In the genomic region with DNA sequence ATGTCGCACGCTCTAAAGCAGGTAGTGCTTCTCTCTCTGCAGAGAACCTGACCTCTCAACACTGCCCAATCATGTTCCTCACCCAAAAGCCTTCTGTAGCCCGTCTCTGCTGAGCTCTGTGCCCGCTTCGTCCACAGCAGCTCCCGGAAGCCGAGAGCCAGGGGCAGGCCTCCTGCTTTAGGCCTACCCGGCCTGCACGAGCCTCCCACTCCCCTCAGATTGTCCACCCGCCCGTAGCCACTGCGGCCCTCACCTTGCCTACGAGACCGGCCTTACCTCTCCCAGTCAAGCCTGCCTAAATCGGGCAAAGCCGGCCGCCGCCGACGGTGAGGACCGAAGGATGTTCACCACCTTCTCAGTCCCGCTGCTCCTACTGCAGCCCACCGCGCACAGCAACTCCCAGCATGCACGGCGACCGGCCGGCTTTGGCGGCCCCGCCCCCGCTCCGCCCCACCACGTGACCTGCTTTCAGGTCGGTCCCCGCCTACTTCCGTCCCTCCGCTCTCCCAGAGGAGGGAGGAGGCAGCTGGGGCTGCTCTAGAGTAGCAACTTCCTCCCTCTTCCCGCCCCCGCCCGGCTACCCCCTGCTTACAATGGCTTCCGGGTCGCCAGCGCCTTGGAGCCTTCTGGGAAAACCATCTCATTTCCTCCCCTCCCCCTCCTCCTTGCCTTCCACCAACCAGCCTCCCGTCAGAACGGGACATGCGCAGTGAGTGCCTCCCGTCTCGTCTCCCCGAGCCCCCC, we compare ENCODE assay signal across 8 mouse cellular contexts. TPM values are rescaled to one million over a fixed set of nuclear protein-coding genes. Genes with fewer than 3 reads are reported as not detected.
DNase-seq lines count a peak whose midpoint lies in the region; ATAC-seq lines count a peak whose summit lies in the region.

Gene Mbd5, plus strand, starts transcription at position 668 of the 744 bp plus-strand sequence.

- H3K4me2 ChIP-seq in forebrain, embryonic 14.5 days (ENCODE audit: low read length), result peak within 1 kb of the TSS; percentile 83
- peak within 1 kb of the TSS; percentile 75 for H3K4me2 ChIP-seq in neural tube, embryonic 15.5 days

- no peaks in the 10 kb centered on the region for H3K27me3 ChIP-seq in forebrain, embryonic 14.5 days (replicated peaks; ENCODE audit: control insufficient read depth, insufficient read depth, low read length)
- no peaks in the 10 kb centered on the region for H3K27me3 ChIP-seq in neural tube, embryonic 15.5 days (replicated peaks)

- H3K27ac ChIP-seq in forebrain, embryonic 14.5 days (ENCODE audit: low read depth, low read length), result peak within 1 kb of the TSS; percentile 95
- H3K27ac ChIP-seq in neural tube, embryonic 15.5 days (replicated peaks), result peak within 1 kb of the TSS; percentile 97

- peaks cover 6% of the 10 kb centered on the region for H3K4me1 ChIP-seq in forebrain, embryonic 14.5 days (ENCODE audit: control insufficient read depth, insufficient read depth, low read length)
- H3K4me1 ChIP-seq in neural tube, embryonic 15.5 days, result peaks cover 19% of the 10 kb centered on the region

- intact Hi-C loops in heart, postnatal 14 days (cut with DNase I), result no loop called here

- peak; percentile 98 for ATAC-seq in forebrain, embryonic 14.5 days
- ATAC-seq in neural tube, embryonic 15.5 days (ENCODE audit: low FRiP score), result peak; percentile 99

- H3K36me3 ChIP-seq in forebrain, embryonic 14.5 days (ENCODE audit: control insufficient read depth, insufficient read depth, low read length), result no peaks in the 10 kb centered on the region
- no peaks in the 10 kb centered on the region for H3K36me3 ChIP-seq in neural tube, embryonic 15.5 days

- peak within 1 kb of the TSS; percentile 86 for H3K4me3 ChIP-seq in forebrain, embryonic 14.5 days (ENCODE audit: low read depth, low read length)
- peak within 1 kb of the TSS; percentile 91 for H3K4me3 ChIP-seq in neural tube, embryonic 15.5 days (replicated peaks)

- under 1% methylated on average over 48 of the region's 49 CpGs for WGBS in forebrain, embryonic 14.5 days
- under 1% methylated on average over 47 of the region's 49 CpGs for WGBS in neural tube, embryonic 15.5 days

- no peaks in the 10 kb centered on the region for H3K9me3 ChIP-seq in forebrain, embryonic 14.5 days (replicated peaks; ENCODE audit: control insufficient read depth, low read length)
- H3K9me3 ChIP-seq in neural tube, embryonic 15.5 days (replicated peaks), result no peaks in the 10 kb centered on the region

- H3K9ac ChIP-seq in forebrain, embryonic 14.5 days (ENCODE audit: low read length), result peak within 1 kb of the TSS; percentile 91
- H3K9ac ChIP-seq in neural tube, embryonic 15.5 days (replicated peaks), result peak within 1 kb of the TSS; percentile 97

- peak; percentile 98 for DNase-seq in ES-CJ7 (ENCODE audit: low read depth, low spot score)
- DNase-seq in cerebellum, adult 11 months, result peak; percentile 97
- peak; percentile 100 for DNase-seq in forebrain, embryonic 14.5 days (ENCODE audit: low spot score)
- DNase-seq in heart, postnatal 14 days, result peak; percentile 98 to 99
- DNase-seq in layer of hippocampus, adult 11-12 months (ENCODE audit: low spot score), result peak; percentile 98
- peak; percentile 99 for DNase-seq in lung, adult 18-20 months
- peak; percentile 99 for DNase-seq in testis, postnatal 14 days (ENCODE audit: low spot score)

RNA-seq across cellular contexts. Expression of gene Mbd5, which starts in this region (rescaled TPM):
- polyA plus RNA-seq in forebrain, embryonic 14.5 days (2014; fragmentation: Nextera tagmentation; extraction: Ambion mirVana), result 27.2 and 34.2 TPM in 2 replicates
- 10 to 100 TPM; 36.2 to 36.8 TPM for total RNA-seq in heart, postnatal 14 days (2021)
- polyA plus RNA-seq in neural tube, embryonic 15.5 days (2015; fragmentation: Nextera tagmentation; extraction: Ambion mirVana), result 35.4 and 44.0 TPM in 2 replicates

Comparison
In these comparisons a context has a peak if more than half of its experiments do, and no peak if none do; other contexts are left out.
1. Peak in every context shown above with its lines: DNase-seq, ATAC-seq, H3K4me3 ChIP-seq and H3K27ac ChIP-seq.